Mouse (Mus musculus) left cerebral cortex, adult 8-10 months (tissue): ENCODE measurements around the gene Smox. TPM values are rescaled to one million over a fixed set of nuclear protein-coding genes. Genes with fewer than 3 reads are reported as not detected.

Experiments
- DNase-seq, 2 experiments: peaks; one replicate each; pipeline ENCODE4 v3.0.0; 2022; ENCODE audit warnings: low spot score in 2 of 2
- total RNA-seq, 4 experiments: library from RNA; stranded (reverse); gene quantifications; 2 replicates each; pipeline ENCODE4 v1.2.4; 2022

Gene Smox
- total RNA-seq, 4 experiments from 2014 or later: 48.6 to 64.3 (median 57.9) TPM

- DNase-seq: no peak
Observed at GRCm38 (mm10) chr2:131510531-131510930, 19.2 kb downstream of the Smox start.

GRCm38 (mm10) chr2:131513477-131513876 lies 22.2 kb downstream of the Smox start:
- no peak for DNase-seq

- no peak for DNase-seq
Observed at GRCm38 (mm10) chr2:131514055-131514621, 22.8 kb downstream of the Smox start.

- DNase-seq: no peak
Observed at GRCm38 (mm10) chr2:131517550-131517949, 26.3 kb downstream of the Smox start.

- no peak for DNase-seq
Observed at GRCm38 (mm10) chr2:131518790-131519189, 27.5 kb downstream of the Smox start.

- no peak for DNase-seq
Observed at GRCm38 (mm10) chr2:131520743-131521142, 29.4 kb downstream of the Smox start.

- DNase-seq: no peak
Observed at GRCm38 (mm10) chr2:131527061-131527460, 35.8 kb downstream of the Smox start.

GRCm38 (mm10) chr2:131529898-131530622 lies 38.8 kb downstream of the Smox start:
- no peak for DNase-seq

GRCm38 (mm10) chr2:131530623-131531008 lies 39.3 kb downstream of the Smox start:
- no peak for DNase-seq

GRCm38 (mm10) chr2:131531271-131531670 lies 40.0 kb downstream of the Smox start:
- no peak for DNase-seq

- DNase-seq: no peak
Observed at GRCm38 (mm10) chr2:131535168-131535567, 43.9 kb downstream of the Smox start.

GRCm38 (mm10) chr2:131538341-131538740 lies 47.0 kb downstream of the Smox start:
- no peak for DNase-seq

GRCm38 (mm10) chr2:131539780-131540179 lies 48.5 kb downstream of the Smox start:
- DNase-seq: no peak

- DNase-seq: no peak
Observed at GRCm38 (mm10) chr2:131541686-131542085, 50.4 kb downstream of the Smox start.

- no peak for DNase-seq
Observed at GRCm38 (mm10) chr2:131542531-131542930, 51.2 kb downstream of the Smox start.

- no peak for DNase-seq
Observed at GRCm38 (mm10) chr2:131545386-131546307, 54.4 kb downstream of the Smox start.

GRCm38 (mm10) chr2:131546308-131546700 lies 55.0 kb downstream of the Smox start:
- DNase-seq: no peak

GRCm38 (mm10) chr2:131546745-131547408 lies 55.6 kb downstream of the Smox start:
- DNase-seq: no peak

GRCm38 (mm10) chr2:131548330-131548729 lies 57.0 kb downstream of the Smox start:
- DNase-seq: no peak

GRCm38 (mm10) chr2:131549090-131549489 lies 57.8 kb downstream of the Smox start:
- DNase-seq: no peak

GRCm38 (mm10) chr2:131550474-131550873 lies 59.2 kb downstream of the Smox start:
- no peak for DNase-seq

GRCm38 (mm10) chr2:131550906-131551305 lies 59.6 kb downstream of the Smox start:
- no peak for DNase-seq
